Comparison of ENCODE assay signal across 17 mouse cellular contexts in the genomic region with DNA sequence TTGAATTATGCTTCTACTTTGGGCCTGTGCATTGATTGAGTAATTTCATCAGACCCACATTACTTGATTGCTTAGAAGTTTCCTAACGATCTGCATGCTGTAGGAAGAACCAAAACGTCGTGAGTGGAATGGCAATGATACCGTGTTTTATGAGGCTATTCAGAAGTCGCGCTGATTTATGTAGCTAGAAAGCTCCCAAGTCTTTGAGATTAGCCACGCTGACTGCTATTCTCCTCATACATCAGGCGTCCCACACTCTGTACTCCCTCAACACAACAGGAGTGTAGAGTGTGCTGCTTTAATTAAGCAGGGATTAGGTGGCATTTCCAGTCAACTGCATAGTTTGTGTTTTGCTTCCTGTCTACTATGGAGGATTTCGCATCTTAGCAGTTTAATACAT. TPM values are rescaled to one million over a fixed set of nuclear protein-coding genes. Genes with fewer than 3 reads are reported as not detected.
DNase-seq lines count a peak whose midpoint lies in the region; ATAC-seq and TF ChIP-seq lines count a peak whose summit lies in the region.
"Had no signal": no experiment of that assay in that cellular context is flagged by ENCODE, and none has a peak within 500 bp of the region (broad histone marks: within the 10 kb centered on the region; RNA-seq: fewer than 3 reads in every experiment).

No protein-coding gene starts in this region.

- 22% methylated on average over 9 of the region's 9 CpGs for WGBS in forebrain, postnatal 0 days
- 51% methylated on average over 9 of the region's 9 CpGs for WGBS in forebrain, embryonic 10.5 days
- 18% methylated on average over 9 of the region's 9 CpGs for WGBS in hindbrain, embryonic 14.5 days
- WGBS in midbrain, embryonic 15.5 days = 26% methylated on average over 9 of the region's 9 CpGs

- H3K27ac ChIP-seq in forebrain, postnatal 0 days (ENCODE audit: low read depth, low read length) = no peak overlapping the region
- H3K27ac ChIP-seq in forebrain, embryonic 10.5 days = no peak overlapping the region
- peak overlapping the region; percentile 59; the same call in 1 of the 2 replicates for H3K27ac ChIP-seq in hindbrain, embryonic 14.5 days
- 0 out of 2 replicates have a peak overlapping the region, but pooled peaks have one; percentile 29 for H3K27ac ChIP-seq in midbrain, embryonic 15.5 days
- H3K27ac ChIP-seq: embryonic facial prominence, embryonic 13.5 days; limb, embryonic 12.5 days; macrophage; stomach, postnatal 0 days had no signal

- no peak for TF ChIP-seq CTCF in forebrain, postnatal 0 days (IDR thresholded peaks at IDR 0.05; ENCODE audit: low read depth)

- H3K4me1 ChIP-seq in forebrain, postnatal 0 days (ENCODE audit: insufficient read depth) = 0 out of 2 replicates have a peak, but pooled peaks cover 4% of the 10 kb centered on the region
- H3K4me1 ChIP-seq in forebrain, embryonic 10.5 days = peaks cover 21% of the 10 kb centered on the region
- peaks cover 17% of the 10 kb centered on the region for H3K4me1 ChIP-seq in hindbrain, embryonic 14.5 days (replicated peaks; ENCODE audit: control insufficient read depth, insufficient read depth, low read length)
- H3K4me1 ChIP-seq in midbrain, embryonic 15.5 days = peaks cover 15% of the 10 kb centered on the region

- no peak overlapping the region for H3K4me3 ChIP-seq in forebrain, postnatal 0 days (ENCODE audit: low read depth, low read length)
- no peak overlapping the region for H3K4me3 ChIP-seq in forebrain, embryonic 10.5 days
- H3K4me3 ChIP-seq in hindbrain, embryonic 14.5 days (replicated peaks; ENCODE audit: low read length) = peak overlapping the region; percentile 14; the same call in 1 of the 2 replicates
- peak overlapping the region; percentile 20 for H3K4me3 ChIP-seq in midbrain, embryonic 15.5 days
- H3K4me3 ChIP-seq: embryonic facial prominence, embryonic 13.5 days; limb, embryonic 12.5 days had no signal

- DNase-seq in forebrain, postnatal 0 days = peak; percentile 19
- no peak for DNase-seq in forebrain, embryonic 10.5 days (ENCODE audit: extremely low spot score, low spot score)
- DNase-seq in hindbrain, embryonic 14.5 days (ENCODE audit: low spot score) = peak; percentile 48
- no peak for DNase-seq in kidney, adult 8-10 months
- no peak for DNase-seq in kidney, adult 9 months
- DNase-seq in right cerebral cortex, postnatal 4 days = no peak
- DNase-seq: kidney, postnatal 14 days; layer of hippocampus, postnatal 36 days; thymus, postnatal 4 days had no signal

- no peaks in the 10 kb centered on the region for H3K9me3 ChIP-seq in forebrain, postnatal 0 days (ENCODE audit: low read length)
- no peaks in the 10 kb centered on the region for H3K9me3 ChIP-seq in forebrain, embryonic 10.5 days
- no peaks in the 10 kb centered on the region for H3K9me3 ChIP-seq in hindbrain, embryonic 14.5 days (ENCODE audit: control insufficient read depth, low read length)
- H3K9me3 ChIP-seq in midbrain, embryonic 15.5 days = no peaks in the 10 kb centered on the region
- H3K9me3 ChIP-seq: embryonic facial prominence, embryonic 13.5 days had no signal

- H3K27me3 ChIP-seq in forebrain, postnatal 0 days (ENCODE audit: insufficient read depth, low read length) = no peaks in the 10 kb centered on the region
- H3K27me3 ChIP-seq in forebrain, embryonic 10.5 days (ENCODE audit: poor library complexity, severe bottlenecking) = peaks cover 32% of the 10 kb centered on the region
- no peaks in the 10 kb centered on the region for H3K27me3 ChIP-seq in hindbrain, embryonic 14.5 days (ENCODE audit: control insufficient read depth, insufficient read depth, low read length)
- no peaks in the 10 kb centered on the region for H3K27me3 ChIP-seq in midbrain, embryonic 15.5 days (replicated peaks)

- H3K36me3 ChIP-seq in forebrain, postnatal 0 days (ENCODE audit: insufficient read depth) = no peaks in the 10 kb centered on the region
- no peaks in the 10 kb centered on the region for H3K36me3 ChIP-seq in forebrain, embryonic 10.5 days (replicated peaks)
- H3K36me3 ChIP-seq in hindbrain, embryonic 14.5 days (replicated peaks; ENCODE audit: control insufficient read depth, insufficient read depth) = no peaks in the 10 kb centered on the region
- no peaks in the 10 kb centered on the region for H3K36me3 ChIP-seq in midbrain, embryonic 15.5 days (replicated peaks)
- H3K36me3 ChIP-seq: embryonic facial prominence, embryonic 13.5 days; limb, embryonic 12.5 days had no signal

- no peak overlapping the region for H3K9ac ChIP-seq in forebrain, postnatal 0 days
- peak overlapping the region; percentile 4; the same call in 1 of the 2 replicates for H3K9ac ChIP-seq in hindbrain, embryonic 14.5 days
- no peak overlapping the region for H3K9ac ChIP-seq in midbrain, embryonic 15.5 days
- H3K9ac ChIP-seq: embryonic facial prominence, embryonic 13.5 days; limb, embryonic 12.5 days had no signal

- no peak for ATAC-seq in forebrain, postnatal 0 days
- ATAC-seq in hindbrain, embryonic 14.5 days (ENCODE audit: low FRiP score) = peak; percentile 51
- ATAC-seq in midbrain, embryonic 15.5 days (replicated peaks) = no peak
- ATAC-seq: inflammation-experienced regulatory T-cells, adult 6 months had no signal

- H3K4me2 ChIP-seq in forebrain, postnatal 0 days (ENCODE audit: low read depth) = peak overlapping the region; percentile 23
- peak overlapping the region; percentile 45 for H3K4me2 ChIP-seq in hindbrain, embryonic 14.5 days (replicated peaks)
- peak overlapping the region; percentile 34 for H3K4me2 ChIP-seq in midbrain, embryonic 15.5 days
- H3K4me2 ChIP-seq: embryonic facial prominence, embryonic 13.5 days; limb, embryonic 12.5 days had no signal

RNA-seq across cellular contexts. Expression of a gene that starts 4.1 kb away (rescaled TPM):
- total RNA-seq in forebrain, postnatal 0 days (2014; rRNA removed) = 21.9 and 28.9 TPM in 2 replicates
- polyA plus RNA-seq in forebrain, postnatal 0 days (2015; fragmentation: Nextera tagmentation; extraction: Ambion mirVana) = 4.1 and 6.2 TPM in 2 replicates
- polyA plus RNA-seq in forebrain, embryonic 10.5 days (2016; fragmentation: Nextera tagmentation; extraction: Ambion mirVana) = 0.50 and 0.52 TPM in 2 replicates
- polyA plus RNA-seq in hindbrain, embryonic 14.5 days (2014; fragmentation: Nextera tagmentation; extraction: Ambion mirVana) = 16.6 and 18.1 TPM in 2 replicates
- polyA plus RNA-seq in midbrain, embryonic 15.5 days (2015; fragmentation: Nextera tagmentation; extraction: Ambion mirVana) = 11.7 and 14.1 TPM in 2 replicates
- total RNA-seq: neutrophil, adult 5-6 weeks had no signal
- polyA plus RNA-seq: liver, embryonic 16.5 days; macrophage had no signal

Comparison
In these comparisons a context has a peak if more than half of its experiments do, and no peak if none do; other contexts are left out.
1. DNase-seq: peak in forebrain, postnatal 0 days (single experiment) and hindbrain, embryonic 14.5 days (single experiment); none in forebrain, embryonic 10.5 days (single experiment), kidney, adult 8-10 months (0 of 2), kidney, adult 9 months (single experiment) and right cerebral cortex, postnatal 4 days (single experiment).
2. H3K27ac ChIP-seq: peak in hindbrain, embryonic 14.5 days (single experiment) and midbrain, embryonic 15.5 days (single experiment); none in forebrain, postnatal 0 days (single experiment) and forebrain, embryonic 10.5 days (single experiment).
3. H3K4me3 ChIP-seq: peak in hindbrain, embryonic 14.5 days (single experiment) and midbrain, embryonic 15.5 days (single experiment); none in forebrain, postnatal 0 days (single experiment) and forebrain, embryonic 10.5 days (single experiment).
4. Peak in every context shown above with its lines, with median percentiles within 50 percentile points of each other: H3K4me2 ChIP-seq.